In the genomic region with DNA sequence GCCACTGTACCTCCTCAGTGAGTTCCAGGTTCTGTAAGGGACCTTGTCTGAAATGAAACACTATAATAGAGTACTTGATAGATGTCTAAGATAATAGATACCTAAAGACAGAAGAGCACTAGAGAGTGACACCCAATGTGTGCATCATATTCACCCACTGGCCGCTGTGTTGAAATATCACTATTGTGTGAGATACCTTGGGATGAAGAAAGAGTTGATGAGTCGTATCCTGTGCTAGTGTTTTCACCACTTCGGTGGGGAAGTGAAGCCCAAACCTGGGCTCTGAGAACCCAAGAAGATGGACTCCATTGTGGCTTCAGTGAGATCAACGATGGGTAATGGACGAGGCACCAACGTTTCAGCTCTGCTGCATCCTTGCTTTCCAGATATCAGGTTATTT, we compare ENCODE assay signal across 15 mouse cellular contexts. TPM values are rescaled to one million over a fixed set of nuclear protein-coding genes. Genes with fewer than 3 reads are reported as not detected.
ATAC-seq lines count a peak whose summit lies in the region.
"Had no signal": no experiment of that assay in that cellular context is flagged by ENCODE, and none has a peak within 500 bp of the region (broad histone marks: within the 10 kb centered on the region; RNA-seq: fewer than 3 reads in every experiment).

No protein-coding gene starts in this region.

- 0 out of 2 replicates have a peak, but pooled peaks have one; percentile 8 for ATAC-seq in common myeloid progenitor, adult 5-6 weeks (replicated peaks; ENCODE audit: low read depth, poor library complexity, severe bottlenecking)
- peak; percentile 86 for ATAC-seq in granulocyte monocyte progenitor cell, adult 5-6 weeks (replicated peaks; ENCODE audit: poor library complexity, severe bottlenecking)
- peak; percentile 58 for ATAC-seq in megakaryocyte, adult 5-6 weeks (ENCODE audit: poor library complexity, severe bottlenecking)
- peak; percentile 58 for ATAC-seq in megakaryocyte progenitor cell, adult 5-6 weeks (replicated peaks; ENCODE audit: poor library complexity)

RNA-seq across cellular contexts. Expression of a gene that starts 26.6 kb away (rescaled TPM):
- not detected in 2 replicates for total RNA-seq in common myeloid progenitor, adult 5-6 weeks (2017)
- total RNA-seq in granulocyte monocyte progenitor cell, adult 5-6 weeks (2014; fragmentation: Nextera tagmentation): not detected in 2 replicates
- not detected in 2 replicates for total RNA-seq in granulocyte monocyte progenitor cell, adult 5-6 weeks (2017)
- total RNA-seq in megakaryocyte, adult 5-6 weeks (2015): 0.45 and 1.7 TPM in 2 replicates
- total RNA-seq in megakaryocyte, adult 5-6 weeks (2017): 2.6 TPM in 1 of 2 replicates, not detected in the other
- not detected in 2 replicates for total RNA-seq in megakaryocyte progenitor cell, adult 5-6 weeks (2015)
- total RNA-seq in megakaryocyte progenitor cell, adult 5-6 weeks (2017): not detected in 2 replicates
- total RNA-seq: adrenal gland, adult 18-20 months; adrenal gland, adult 2 months; adrenal gland, adult 8-10 months; adrenal gland, postnatal 10 days; adrenal gland, postnatal 14 days; adrenal gland, postnatal 25 days; adrenal gland, postnatal 36 days; adrenal gland, postnatal 4 days; CH12.LX; G1E; MEL had no signal

RNA-seq across cellular contexts. Expression of a gene that starts 32.2 kb away (rescaled TPM):
- total RNA-seq in common myeloid progenitor, adult 5-6 weeks (2017): not detected in 2 replicates
- not detected in 2 replicates for total RNA-seq in granulocyte monocyte progenitor cell, adult 5-6 weeks (2014; fragmentation: Nextera tagmentation)
- total RNA-seq in granulocyte monocyte progenitor cell, adult 5-6 weeks (2017): not detected in 2 replicates
- not detected in 2 replicates for total RNA-seq in megakaryocyte, adult 5-6 weeks (2015)
- not detected in 2 replicates for total RNA-seq in megakaryocyte, adult 5-6 weeks (2017)
- not detected in 2 replicates for total RNA-seq in megakaryocyte progenitor cell, adult 5-6 weeks (2015)
- not detected in 2 replicates for total RNA-seq in megakaryocyte progenitor cell, adult 5-6 weeks (2017)
- total RNA-seq: adrenal gland, adult 18-20 months; adrenal gland, adult 2 months; adrenal gland, adult 8-10 months; adrenal gland, postnatal 10 days; adrenal gland, postnatal 14 days; adrenal gland, postnatal 25 days; adrenal gland, postnatal 36 days; adrenal gland, postnatal 4 days; CH12.LX; G1E; MEL had no signal

RNA-seq across cellular contexts. Expression of a gene that starts 32.4 kb away (rescaled TPM):
- total RNA-seq in common myeloid progenitor, adult 5-6 weeks (2017): not detected in 2 replicates
- total RNA-seq in granulocyte monocyte progenitor cell, adult 5-6 weeks (2014; fragmentation: Nextera tagmentation): not detected in 2 replicates
- total RNA-seq in granulocyte monocyte progenitor cell, adult 5-6 weeks (2017): not detected in 2 replicates
- not detected in 2 replicates for total RNA-seq in megakaryocyte, adult 5-6 weeks (2015)
- total RNA-seq in megakaryocyte, adult 5-6 weeks (2017): not detected in 2 replicates
- not detected in 2 replicates for total RNA-seq in megakaryocyte progenitor cell, adult 5-6 weeks (2015)
- not detected in 2 replicates for total RNA-seq in megakaryocyte progenitor cell, adult 5-6 weeks (2017)
- total RNA-seq: adrenal gland, adult 18-20 months; adrenal gland, adult 2 months; adrenal gland, adult 8-10 months; adrenal gland, postnatal 10 days; adrenal gland, postnatal 14 days; adrenal gland, postnatal 25 days; adrenal gland, postnatal 36 days; adrenal gland, postnatal 4 days; CH12.LX; G1E; MEL had no signal

Comparison
In these comparisons a context has a peak if more than half of its experiments do, and no peak if none do; other contexts are left out.
1. Peak in every context shown above with its lines: ATAC-seq.
2. ATAC-seq: peak in every context shown above with its lines; median percentile 86 in granulocyte monocyte progenitor cell, adult 5-6 weeks; 58 in megakaryocyte, adult 5-6 weeks; 58 in megakaryocyte progenitor cell, adult 5-6 weeks; 8 in common myeloid progenitor, adult 5-6 weeks.